Mouse (Mus musculus) embryonic fibroblast, embryonic 13.5 days (primary cell): ENCODE measurements around the gene Nbea.

Source experiments
- CTCF ChIP-seq: IDR thresholded peaks from 2 replicates; pipeline ENCODE4 v1.5.1; 2011; ENCODE audit warnings: mild to moderate bottlenecking, control low read depth, low read length, moderate library complexity, borderline replicate concordance; ENCODE audit not compliant: insufficient read depth
- POLR2A ChIP-seq: IDR thresholded peaks from 2 replicates; pipeline ENCODE4 v1.6.1; 2011; ENCODE audit warnings: low read depth, mild to moderate bottlenecking, control low read depth, low read length, moderate library complexity

DNA sequence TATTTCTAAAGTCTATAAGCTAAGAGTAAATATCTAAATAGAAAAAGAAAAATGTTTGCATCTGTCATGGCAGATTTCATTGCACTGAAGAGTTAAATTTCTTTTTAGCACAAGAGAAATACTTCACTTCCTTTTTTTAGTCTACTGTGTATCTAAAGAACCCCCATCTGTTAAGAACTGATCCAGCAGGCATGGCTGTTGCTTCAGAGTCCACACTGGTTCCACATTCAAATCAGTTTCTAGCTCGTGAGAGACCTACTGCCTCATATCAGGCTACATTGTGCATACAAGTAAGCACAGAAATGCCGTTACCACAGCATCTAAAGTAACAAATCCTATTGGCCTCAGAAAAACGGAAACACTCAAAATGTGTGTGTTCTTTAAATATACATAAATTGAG is 2.5 kb downstream of the Nbea start:
- no peak for TF ChIP-seq CTCF
- no peak for TF ChIP-seq POLR2A
